Mouse (Mus musculus) kidney, embryonic 14.5 days (tissue): ENCODE data around the gene Urb2. TPM values are rescaled to one million over a fixed set of nuclear protein-coding genes. Genes with fewer than 3 reads are reported as not detected.

Experiments
- ATAC-seq: fragments of 200-750 bp; cut with Nextera tagmentation; 2 replicates; pipeline ENCODE4 v1.8.0; 2017; ENCODE audit warnings: moderate number of reproducible peaks, mild to moderate bottlenecking, moderate TSS enrichment, moderate library complexity; ENCODE audit not compliant: low FRiP score, low TSS enrichment
- H3K27ac ChIP-seq: fragments of 300-500 bp; sonication (generic); 2 replicates; pipeline ENCODE4 v1.5.1; 2014; ENCODE audit warnings: low read depth, mild to moderate bottlenecking, low read length, moderate library complexity, mixed read lengths
- H3K27me3 ChIP-seq: fragments of 300-500 bp; sonication (generic); 2 replicates; pipeline ENCODE4 v1.6.1; 2014; ENCODE audit warnings: mild to moderate bottlenecking, low read length; ENCODE audit not compliant: control insufficient read depth, insufficient read depth
- H3K36me3 ChIP-seq: fragments of 300-500 bp; sonication (generic); 2 replicates; pipeline ENCODE4 v1.6.1; 2014; ENCODE audit warnings: low read length, mixed read lengths; ENCODE audit not compliant: control insufficient read depth, insufficient read depth
- H3K4me1 ChIP-seq: fragments of 300-500 bp; sonication (generic); 2 replicates; pipeline ENCODE4 v1.6.1; 2014; ENCODE audit warnings: low read length, mixed read lengths; ENCODE audit not compliant: control insufficient read depth, insufficient read depth
- H3K4me2 ChIP-seq: fragments of 300-500 bp; sonication (generic); replicated peaks from 2 replicates; pipeline ENCODE4 v1.6.1; 2014; ENCODE audit warnings: low read depth, mild to moderate bottlenecking, low read length
- H3K4me3 ChIP-seq: fragments of 300-500 bp; sonication (generic); 2 replicates; pipeline ENCODE4 v1.5.1; 2014; ENCODE audit warnings: mild to moderate bottlenecking, low read length
- H3K9ac ChIP-seq: fragments of 300-500 bp; sonication (generic); 2 replicates; pipeline ENCODE4 v1.6.1; 2014; ENCODE audit warnings: low read depth, mild to moderate bottlenecking, low read length, moderate library complexity
- H3K9me3 ChIP-seq: fragments of 300-500 bp; sonication (generic); 2 replicates; pipeline ENCODE4 v1.6.1; 2016; ENCODE audit warnings: low read length; ENCODE audit not compliant: control insufficient read depth
- WGBS: fragments of 180-500 bp; shearing (Covaris S2); extraction: QIAGEN DNeasy Blood & Tissue Kit; methylation state at CpG from one replicate; pipeline ENCODE4 v1.1.7; 2014; 5-methylcytosine and 5-hydroxymethylcytosine counted together
- polyA plus RNA-seq: library from polyadenylated mRNA; unstranded; fragments of >200 nt; fragmentation: Nextera tagmentation; extraction: Ambion mirVana; gene quantifications from 2 replicates; pipeline ENCODE4 v1.2.1, GENCODE M21; 2014

Gene Urb2
- polyA plus RNA-seq, 1 experiment from 2014 or later, result 10.2 TPM

GRCm38 (mm10) chr8:124033400-124033799 is 12.1 kb downstream of the Urb2 start:
- H3K4me2 ChIP-seq, result no peak overlapping the region
- no peaks in the 10 kb centered on the region for H3K4me1 ChIP-seq
- H3K27me3 ChIP-seq, result no peaks in the 10 kb centered on the region
- no peak overlapping the region for H3K9ac ChIP-seq
- ATAC-seq, result no peak
- no peaks in the 10 kb centered on the region for H3K9me3 ChIP-seq
- peaks cover 79% of the 10 kb centered on the region for H3K36me3 ChIP-seq
- no peak overlapping the region for H3K27ac ChIP-seq
- H3K4me3 ChIP-seq, result no peak overlapping the region
- 72% methylated on average over 5 of the region's 5 CpGs for WGBS

GRCm38 (mm10) chr8:124038121-124038520 is 16.8 kb downstream of the Urb2 start:
- H3K9ac ChIP-seq, result no peak overlapping the region
- no peak for ATAC-seq
- no peak overlapping the region for H3K4me3 ChIP-seq
- H3K9me3 ChIP-seq, result no peaks in the 10 kb centered on the region
- H3K4me2 ChIP-seq, result no peak overlapping the region
- no peaks in the 10 kb centered on the region for H3K4me1 ChIP-seq
- WGBS, result 94% methylated on average over 7 of the region's 7 CpGs
- peaks cover 79% of the 10 kb centered on the region for H3K36me3 ChIP-seq
- H3K27me3 ChIP-seq, result no peaks in the 10 kb centered on the region
- no peak overlapping the region for H3K27ac ChIP-seq

DNA sequence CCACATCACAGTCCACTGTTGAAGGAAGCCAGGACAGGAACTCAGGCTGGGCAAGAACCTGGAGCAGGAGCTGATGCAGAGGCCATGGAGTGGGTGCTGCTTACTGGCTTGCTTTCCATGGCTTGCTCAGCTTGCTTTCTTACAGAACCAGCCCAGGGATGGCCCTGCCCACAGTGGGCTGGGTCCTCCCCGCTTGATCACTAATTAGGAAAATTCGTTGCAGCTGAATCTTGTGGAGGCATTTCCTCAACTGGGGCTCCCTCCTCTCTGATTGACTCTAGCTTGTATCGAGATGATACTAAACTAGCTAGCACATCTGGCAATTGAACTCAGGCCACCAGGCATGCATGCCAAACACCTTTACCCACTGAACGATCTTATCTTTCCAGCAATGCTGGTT is 18.0 kb downstream of the Urb2 start:
- Histone ChIP-seq H3K9ac (no peak overlapping the region), H3K4me3 (no peak overlapping the region), H3K27me3 (no peaks in the 10 kb centered on the region), H3K9me3 (no peaks in the 10 kb centered on the region), H3K4me2 (no peak overlapping the region), H3K36me3 (peaks cover 76% of the 10 kb centered on the region), H3K4me1 (no peaks in the 10 kb centered on the region), H3K27ac (no peak overlapping the region)
- 85% methylated on average over 4 of the region's 4 CpGs for WGBS
- no peak for ATAC-seq

- H3K27me3 ChIP-seq, result no peaks in the 10 kb centered on the region
- 77% methylated on average over 1 of the region's 1 CpGs for WGBS
- no peaks in the 10 kb centered on the region for H3K9me3 ChIP-seq
- no peak for ATAC-seq
- no peak overlapping the region for H3K9ac ChIP-seq
- no peak overlapping the region for H3K27ac ChIP-seq
- H3K4me3 ChIP-seq, result no peak overlapping the region
- no peak overlapping the region for H3K4me2 ChIP-seq
- H3K36me3 ChIP-seq, result peaks cover 73% of the 10 kb centered on the region
- no peaks in the 10 kb centered on the region for H3K4me1 ChIP-seq
Measured at GRCm38 (mm10) chr8:124042201-124042600, 20.9 kb downstream of the Urb2 start.

DNA sequence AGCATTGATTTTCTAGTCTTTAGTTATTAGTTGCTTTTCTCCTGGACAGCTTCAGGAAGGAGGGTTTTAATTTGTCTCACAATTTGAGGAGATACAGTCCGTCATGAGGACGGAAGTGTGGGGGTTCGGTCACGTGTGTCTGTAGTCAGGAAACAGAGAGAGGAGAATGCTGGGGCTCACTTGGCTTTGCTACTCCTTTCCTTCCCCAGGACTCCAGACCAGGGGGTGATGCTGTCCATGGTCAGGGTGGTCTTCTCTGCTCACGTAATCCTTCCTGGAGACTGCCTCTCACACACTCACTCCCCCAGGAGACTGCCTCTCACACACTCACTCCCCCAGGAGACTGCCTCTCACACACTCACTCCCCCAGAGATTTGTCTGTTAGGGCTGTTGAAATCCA is 23.1 kb downstream of the Urb2 start:
- no peaks in the 10 kb centered on the region for H3K9me3 ChIP-seq
- no peak overlapping the region for H3K4me3 ChIP-seq
- no peaks in the 10 kb centered on the region for H3K27me3 ChIP-seq
- H3K4me2 ChIP-seq, result no peak overlapping the region
- no peaks in the 10 kb centered on the region for H3K4me1 ChIP-seq
- H3K27ac ChIP-seq, result no peak overlapping the region
- peaks cover 60% of the 10 kb centered on the region for H3K36me3 ChIP-seq
- ATAC-seq, result no peak
- H3K9ac ChIP-seq, result no peak overlapping the region
- 90% methylated on average over 5 of the region's 5 CpGs for WGBS

- no peak overlapping the region for H3K4me3 ChIP-seq
- H3K27ac ChIP-seq, result no peak overlapping the region
- no peaks in the 10 kb centered on the region for H3K4me1 ChIP-seq
- no peaks in the 10 kb centered on the region for H3K27me3 ChIP-seq
- H3K9me3 ChIP-seq, result no peaks in the 10 kb centered on the region
- peaks cover 58% of the 10 kb centered on the region for H3K36me3 ChIP-seq
- WGBS, result 94% methylated on average over 12 of the region's 12 CpGs
- no peak overlapping the region for H3K9ac ChIP-seq
- H3K4me2 ChIP-seq, result no peak overlapping the region
- ATAC-seq, result no peak
Measured at GRCm38 (mm10) chr8:124044931-124045330, 23.6 kb downstream of the Urb2 start.

GRCm38 (mm10) chr8:124045856-124046255 is 24.5 kb downstream of the Urb2 start:
- no peak for ATAC-seq
- no peaks in the 10 kb centered on the region for H3K4me1 ChIP-seq
- no peak overlapping the region for H3K4me2 ChIP-seq
- no peak overlapping the region for H3K4me3 ChIP-seq
- no peak overlapping the region for H3K9ac ChIP-seq
- H3K27ac ChIP-seq, result no peak overlapping the region
- H3K36me3 ChIP-seq, result peaks cover 57% of the 10 kb centered on the region
- WGBS, result 90% methylated on average over 8 of the region's 8 CpGs
- no peaks in the 10 kb centered on the region for H3K27me3 ChIP-seq
- H3K9me3 ChIP-seq, result no peaks in the 10 kb centered on the region

DNA sequence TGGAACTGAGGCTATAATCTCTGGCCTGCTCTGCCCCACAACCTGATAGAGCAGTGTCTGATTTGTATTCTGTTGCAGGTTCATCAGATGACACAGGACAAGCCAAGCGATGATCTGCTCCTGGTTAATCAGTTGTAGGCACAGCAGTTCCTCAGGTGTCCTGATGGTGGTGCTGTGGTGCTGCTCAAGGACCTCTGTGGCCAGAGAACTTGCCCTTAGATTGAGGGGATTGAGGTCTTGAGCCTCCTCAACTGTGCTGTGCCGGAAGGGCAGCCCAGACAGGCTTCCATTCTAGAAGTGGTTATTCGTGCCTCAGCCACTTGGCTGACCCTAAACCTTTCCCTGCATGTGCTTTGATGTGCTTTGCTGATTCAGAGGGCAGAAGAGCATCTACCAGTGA is 30.8 kb downstream of the Urb2 start:
- Histone ChIP-seq H3K9me3 (no peaks in the 10 kb centered on the region), H3K4me3 (no peak overlapping the region), H3K27ac (no peak overlapping the region), H3K27me3 (no peaks in the 10 kb centered on the region), H3K9ac (no peak overlapping the region), H3K4me2 (no peak overlapping the region), H3K36me3 (peaks cover 18% of the 10 kb centered on the region), H3K4me1 (no peaks in the 10 kb centered on the region)
- 16% methylated on average over 3 of the region's 3 CpGs for WGBS
- 0 out of 2 replicates have a peak, but pooled peaks have one; percentile 62 for ATAC-seq

GRCm38 (mm10) chr8:124052568-124052967 is 31.3 kb downstream of the Urb2 start:
- peaks cover 14% of the 10 kb centered on the region; the same call in 1 of the 2 replicates for H3K36me3 ChIP-seq
- H3K4me2 ChIP-seq, result no peak overlapping the region
- no peak overlapping the region for H3K9ac ChIP-seq
- H3K4me3 ChIP-seq, result no peak overlapping the region
- ATAC-seq, result 0 out of 2 replicates have a peak, but pooled peaks have one; percentile 4
- H3K27me3 ChIP-seq, result no peaks in the 10 kb centered on the region
- no peak overlapping the region for H3K27ac ChIP-seq
- H3K4me1 ChIP-seq, result no peaks in the 10 kb centered on the region
- 46% methylated on average over 4 of the region's 4 CpGs for WGBS
- no peaks in the 10 kb centered on the region for H3K9me3 ChIP-seq
